Comparison of ENCODE assay signal across 1 mouse cellular context in the genomic region with DNA sequence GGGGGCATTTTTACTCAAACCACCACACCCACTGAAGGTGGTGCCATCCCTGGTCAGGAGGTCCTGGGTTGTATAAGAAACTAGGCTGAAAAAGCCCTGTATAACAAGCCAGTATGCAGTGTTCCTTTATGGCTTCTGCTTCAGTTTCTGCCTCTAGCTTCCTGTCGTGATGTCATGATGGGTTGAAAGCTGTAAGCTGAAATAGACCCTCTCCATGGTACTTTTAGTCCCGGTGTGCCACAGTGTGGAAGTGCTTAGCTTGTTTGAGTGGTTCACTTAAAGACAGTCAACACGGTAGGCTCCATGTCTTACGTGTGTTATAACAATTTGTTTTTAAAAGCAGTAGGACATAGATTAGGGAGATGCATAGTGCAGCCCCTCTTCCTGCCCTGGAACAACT.
TF ChIP-seq lines count a peak whose summit lies in the region.

No protein-coding gene starts in this region.

TF ChIP-seq in CH12.LX, 34 proteins besides CTCF, POLR2A, EP300 and RAD21 (continued from another document):
- TF ChIP-seq NELFE (IDR thresholded peaks at IDR 0.05; ENCODE audit: low read depth, low read length) (no peak), RCOR1 (conservative IDR thresholded peaks at IDR 0.05; ENCODE audit: low read depth, low read length) (no peak), MAX (IDR thresholded peaks at IDR 0.05; ENCODE audit: low read length) (no peak), KAT2A (IDR thresholded peaks at IDR 0.05; ENCODE audit: insufficient replicate concordance, low read length) (no peak), GABPA (IDR thresholded peaks at IDR 0.05; ENCODE audit: insufficient replicate concordance, low read depth, low read length) (no peak), E2F4 (IDR thresholded peaks at IDR 0.05; ENCODE audit: insufficient replicate concordance, low read depth, low read length) (no peak), MYC (IDR thresholded peaks at IDR 0.05; ENCODE audit: low read depth, low read length) (no peak)
TF ChIP-seq in CH12.LX: peak in this region for 0.
